Mouse (Mus musculus): Measurements from ENCODE around the gene Phf3. TPM values are rescaled to one million over a fixed set of nuclear protein-coding genes. Genes with fewer than 3 reads are reported as not detected.

Gene Phf3
- total RNA-seq, 1 experiment: 85.0 TPM

DNA sequence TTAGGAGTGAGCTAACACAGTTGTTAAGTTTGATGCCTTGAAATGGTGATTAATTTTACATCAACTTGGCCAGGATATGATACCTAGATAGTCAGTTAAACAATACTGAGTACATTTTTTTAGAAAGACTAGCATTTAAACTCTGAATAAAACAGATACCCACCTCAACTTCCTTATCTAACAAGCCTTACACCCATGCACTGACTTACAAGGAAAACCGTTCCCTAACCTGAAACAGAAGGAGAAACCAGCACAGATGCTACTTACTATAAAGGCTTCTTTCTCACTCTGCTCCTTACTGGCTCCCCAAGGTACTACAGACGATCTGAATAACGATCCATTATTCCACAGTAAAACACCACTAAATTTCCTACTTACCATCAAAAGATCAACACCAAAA is 21.2 kb downstream of the Phf3 start:
- H3K36me3 ChIP-seq (ENCODE audit: control insufficient read depth, insufficient read depth, low read length, poor library complexity, severe bottlenecking): no peaks in the 10 kb centered on the region
- no peak for DNase-seq (ENCODE audit: low read depth, low spot score)
- in situ Hi-C loops (cut with MboI; ENCODE audit: low sequenced_read_pairs in 2 of 2, unreplicated experiment in 2 of 2): no loop called here
- H3K4me3 ChIP-seq (ENCODE audit: insufficient read depth in 1 of 2, low read depth in 1 of 2, low read length in 2 of 2, poor library complexity in 1 of 2, severe bottlenecking in 1 of 2): no peak overlapping the region
- H3K9me3 ChIP-seq (ENCODE audit: control insufficient read depth, insufficient read depth, low read depth, low read length): no peaks in the 10 kb centered on the region
- no peak overlapping the region for H3K27ac ChIP-seq (ENCODE audit: insufficient read depth, low read depth, low read length, poor library complexity, severe bottlenecking)
- H3K4me1 ChIP-seq (ENCODE audit: control insufficient read depth in 2 of 2, insufficient read depth in 2 of 2, low read length in 2 of 2, poor library complexity in 1 of 2): peaks cover 4% of the 10 kb centered on the region in 2 experiments; a peak in 3 of 4 replicates
- H3K9ac ChIP-seq (ENCODE audit: insufficient read depth, low read depth, low read length, poor library complexity, severe bottlenecking): no peak overlapping the region
- TF ChIP-seq CHD2 (IDR thresholded peaks at IDR 0.05; ENCODE audit: low read depth, low read length) (no peak), ZNF384 (IDR thresholded peaks at IDR 0.05; ENCODE audit: low read depth, low read length) (no peak), HCFC1 (IDR thresholded peaks at IDR 0.05; ENCODE audit: borderline replicate concordance, insufficient read depth, low read length) (no peak), ZC3H11A (IDR thresholded peaks at IDR 0.05; ENCODE audit: borderline replicate concordance, low read depth, low read length) (no peak), MAFK (IDR thresholded peaks at IDR 0.05; ENCODE audit: insufficient read depth, low read depth, low read length) (no peak)

DNA sequence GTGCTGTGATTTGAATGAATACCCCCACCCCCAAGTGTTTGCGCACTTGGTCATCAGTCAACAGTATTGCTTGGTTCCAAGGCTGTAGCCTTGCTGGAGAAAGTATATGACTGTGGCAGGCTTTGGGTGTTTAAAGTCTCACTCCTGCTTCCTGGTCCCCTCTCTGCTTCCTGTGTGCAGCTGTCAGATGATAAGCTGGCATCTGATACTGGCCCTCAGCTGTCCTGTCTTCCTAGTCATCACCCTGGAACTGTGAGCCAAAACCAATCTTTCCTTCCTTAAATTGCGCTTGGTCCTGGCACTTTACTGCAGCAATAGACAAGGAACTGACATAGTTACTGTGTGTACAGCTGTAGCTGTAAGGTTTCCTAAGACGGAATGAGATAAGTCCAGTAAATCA is 21.8 kb downstream of the Phf3 start:
- in situ Hi-C loops (cut with MboI; ENCODE audit: low sequenced_read_pairs in 2 of 2, unreplicated experiment in 2 of 2): no loop called here
- H3K4me1 ChIP-seq (ENCODE audit: control insufficient read depth in 2 of 2, insufficient read depth in 2 of 2, low read length in 2 of 2, poor library complexity in 1 of 2): peaks cover 5 to 6% of the 10 kb centered on the region in 2 experiments; a peak in 3 of 4 replicates
- H3K36me3 ChIP-seq (ENCODE audit: control insufficient read depth, insufficient read depth, low read length, poor library complexity, severe bottlenecking): no peaks in the 10 kb centered on the region
- no peak overlapping the region for H3K27ac ChIP-seq (ENCODE audit: insufficient read depth, low read depth, low read length, poor library complexity, severe bottlenecking)
- no peak for TF ChIP-seq ZC3H11A (IDR thresholded peaks at IDR 0.05; ENCODE audit: borderline replicate concordance, low read depth, low read length)
- no peak for TF ChIP-seq MAFK (IDR thresholded peaks at IDR 0.05; ENCODE audit: insufficient read depth, low read depth, low read length)
- H3K9ac ChIP-seq (ENCODE audit: insufficient read depth, low read depth, low read length, poor library complexity, severe bottlenecking): no peak overlapping the region
- DNase-seq (ENCODE audit: low read depth, low spot score): no peak
- H3K9me3 ChIP-seq (ENCODE audit: control insufficient read depth, insufficient read depth, low read depth, low read length): no peaks in the 10 kb centered on the region
- no peak overlapping the region for H3K4me3 ChIP-seq (ENCODE audit: insufficient read depth in 1 of 2, low read depth in 1 of 2, low read length in 2 of 2, poor library complexity in 1 of 2, severe bottlenecking in 1 of 2)

DNA sequence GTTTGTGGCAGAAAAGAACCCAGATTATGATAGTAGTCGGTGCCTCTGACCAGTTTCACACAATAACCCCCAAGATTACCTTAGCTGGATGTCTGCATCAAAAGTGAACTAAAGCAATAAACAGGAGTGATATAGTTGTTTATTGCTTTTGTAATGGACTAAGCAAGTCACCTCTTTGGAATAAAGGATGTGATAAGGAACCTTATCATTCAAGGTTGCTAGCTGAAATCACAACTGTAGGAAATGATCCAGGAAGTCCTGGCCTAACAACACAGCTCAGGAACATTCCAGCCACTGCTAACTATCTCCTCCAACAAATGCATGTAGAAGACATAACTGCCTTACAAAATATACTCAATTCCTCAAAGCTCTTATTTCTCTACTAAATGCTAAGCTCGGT is 22.8 kb downstream of the Phf3 start:
- no peaks in the 10 kb centered on the region for H3K9me3 ChIP-seq (ENCODE audit: control insufficient read depth, insufficient read depth, low read depth, low read length)
- no peak overlapping the region for H3K4me3 ChIP-seq (ENCODE audit: insufficient read depth in 1 of 2, low read depth in 1 of 2, low read length in 2 of 2, poor library complexity in 1 of 2, severe bottlenecking in 1 of 2)
- H3K9ac ChIP-seq (ENCODE audit: insufficient read depth, low read depth, low read length, poor library complexity, severe bottlenecking): no peak overlapping the region
- H3K36me3 ChIP-seq (ENCODE audit: control insufficient read depth, insufficient read depth, low read length, poor library complexity, severe bottlenecking): no peaks in the 10 kb centered on the region
- TF ChIP-seq MAFK (IDR thresholded peaks at IDR 0.05; ENCODE audit: insufficient read depth, low read depth, low read length) (no peak), ZNF384 (IDR thresholded peaks at IDR 0.05; ENCODE audit: low read depth, low read length) (no peak), ZC3H11A (IDR thresholded peaks at IDR 0.05; ENCODE audit: borderline replicate concordance, low read depth, low read length) (no peak), HCFC1 (IDR thresholded peaks at IDR 0.05; ENCODE audit: borderline replicate concordance, insufficient read depth, low read length) (no peak), CHD2 (IDR thresholded peaks at IDR 0.05; ENCODE audit: low read depth, low read length) (no peak)
- H3K27ac ChIP-seq (ENCODE audit: insufficient read depth, low read depth, low read length, poor library complexity, severe bottlenecking): no peak overlapping the region
- DNase-seq (ENCODE audit: low read depth, low spot score): no peak
- in situ Hi-C loops (cut with MboI; ENCODE audit: low sequenced_read_pairs in 2 of 2, unreplicated experiment in 2 of 2): no loop called here
- peaks cover 5 to 6% of the 10 kb centered on the region in 2 experiments; a peak in 3 of 4 replicates for H3K4me1 ChIP-seq (ENCODE audit: control insufficient read depth in 2 of 2, insufficient read depth in 2 of 2, low read length in 2 of 2, poor library complexity in 1 of 2)

DNA sequence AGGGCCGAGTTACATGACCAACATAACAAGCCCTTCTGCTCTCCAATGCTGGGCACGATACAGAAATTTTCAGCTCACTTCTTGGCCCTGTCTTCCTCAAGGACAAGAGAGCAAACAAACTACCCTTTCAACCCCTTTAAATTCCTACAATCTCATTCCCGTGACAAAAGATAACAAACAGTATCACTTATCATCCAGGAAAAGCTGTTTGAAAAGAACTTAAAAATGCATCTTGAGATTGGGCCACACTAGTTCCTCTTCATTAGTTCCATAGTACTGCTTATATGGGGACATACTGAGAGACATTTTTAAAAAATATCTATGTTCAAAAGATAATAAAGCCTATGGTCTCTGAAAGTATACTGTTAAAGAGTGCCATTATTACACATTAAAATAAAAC is 23.8 kb downstream of the Phf3 start:
- H3K4me3 ChIP-seq (ENCODE audit: insufficient read depth in 1 of 2, low read depth in 1 of 2, low read length in 2 of 2, poor library complexity in 1 of 2, severe bottlenecking in 1 of 2): no peak overlapping the region
- peaks cover 5 to 6% of the 10 kb centered on the region in 2 experiments; a peak in 3 of 4 replicates for H3K4me1 ChIP-seq (ENCODE audit: control insufficient read depth in 2 of 2, insufficient read depth in 2 of 2, low read length in 2 of 2, poor library complexity in 1 of 2)
- H3K9me3 ChIP-seq (ENCODE audit: control insufficient read depth, insufficient read depth, low read depth, low read length): no peaks in the 10 kb centered on the region
- H3K36me3 ChIP-seq (ENCODE audit: control insufficient read depth, insufficient read depth, low read length, poor library complexity, severe bottlenecking): no peaks in the 10 kb centered on the region
- TF ChIP-seq ZC3H11A (IDR thresholded peaks at IDR 0.05; ENCODE audit: borderline replicate concordance, low read depth, low read length) (no peak), CHD2 (IDR thresholded peaks at IDR 0.05; ENCODE audit: low read depth, low read length) (no peak), MAFK (IDR thresholded peaks at IDR 0.05; ENCODE audit: insufficient read depth, low read depth, low read length) (no peak), ZNF384 (IDR thresholded peaks at IDR 0.05; ENCODE audit: low read depth, low read length) (no peak), HCFC1 (IDR thresholded peaks at IDR 0.05; ENCODE audit: borderline replicate concordance, insufficient read depth, low read length) (no peak)
- in situ Hi-C loops (cut with MboI; ENCODE audit: low sequenced_read_pairs in 2 of 2, unreplicated experiment in 2 of 2): no loop called here
- H3K27ac ChIP-seq (ENCODE audit: insufficient read depth, low read depth, low read length, poor library complexity, severe bottlenecking): no peak overlapping the region
- H3K9ac ChIP-seq (ENCODE audit: insufficient read depth, low read depth, low read length, poor library complexity, severe bottlenecking): no peak overlapping the region
- DNase-seq (ENCODE audit: low read depth, low spot score): no peak

DNA sequence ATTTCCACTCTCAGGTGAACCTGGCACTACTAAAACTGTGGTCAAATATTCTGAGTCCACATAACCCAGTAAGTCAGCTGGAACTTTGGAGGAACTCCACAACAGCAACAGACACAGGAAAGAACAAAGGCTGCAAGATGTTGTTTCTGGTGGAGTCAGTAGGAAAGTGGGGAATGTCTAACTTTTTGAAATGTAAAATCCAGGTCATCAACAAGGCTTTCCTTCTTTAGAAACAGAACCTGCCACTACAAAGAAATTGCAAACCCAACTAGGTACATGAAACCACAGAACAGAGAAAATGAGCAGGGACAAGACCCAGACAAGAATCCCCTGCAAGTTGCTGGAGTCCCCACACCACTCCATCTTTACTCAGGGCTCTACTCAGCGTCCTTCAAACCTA is 26.0 kb downstream of the Phf3 start:
- no peak overlapping the region; the same call in 1 of the 2 replicates for H3K27ac ChIP-seq (ENCODE audit: insufficient read depth, low read depth, low read length, poor library complexity, severe bottlenecking)
- peaks cover 5 to 6% of the 10 kb centered on the region in 2 experiments; a peak in 3 of 4 replicates for H3K4me1 ChIP-seq (ENCODE audit: control insufficient read depth in 2 of 2, insufficient read depth in 2 of 2, low read length in 2 of 2, poor library complexity in 1 of 2)
- no peak overlapping the region for H3K9ac ChIP-seq (ENCODE audit: insufficient read depth, low read depth, low read length, poor library complexity, severe bottlenecking)
- no peaks in the 10 kb centered on the region for H3K9me3 ChIP-seq (ENCODE audit: control insufficient read depth, insufficient read depth, low read depth, low read length)
- DNase-seq (ENCODE audit: low read depth, low spot score): peak; percentile 21
- H3K36me3 ChIP-seq (ENCODE audit: control insufficient read depth, insufficient read depth, low read length, poor library complexity, severe bottlenecking): no peaks in the 10 kb centered on the region
- no peak overlapping the region for H3K4me3 ChIP-seq (ENCODE audit: insufficient read depth in 1 of 2, low read depth in 1 of 2, low read length in 2 of 2, poor library complexity in 1 of 2, severe bottlenecking in 1 of 2)
- in situ Hi-C loops (cut with MboI; ENCODE audit: low sequenced_read_pairs in 2 of 2, unreplicated experiment in 2 of 2): no loop called here
- no peak for TF ChIP-seq ZC3H11A (IDR thresholded peaks at IDR 0.05; ENCODE audit: borderline replicate concordance, low read depth, low read length)
